ENCODE assay signal across 21 mouse cellular contexts in genomic region chr5:25252423-25252822, GRCm38 (mm10). TPM values are rescaled to one million over a fixed set of nuclear protein-coding genes. Genes with fewer than 3 reads are reported as not detected.
DNase-seq lines count a peak whose midpoint lies in the region; ATAC-seq and TF ChIP-seq lines count a peak whose summit lies in the region.
"Had no signal": no experiment of that assay in that cellular context is flagged by ENCODE, and none has a peak within 500 bp of the region (broad histone marks: within the 10 kb centered on the region; RNA-seq: fewer than 3 reads in every experiment).

No protein-coding gene starts in this region.

- peak; percentile 73 for DNase-seq in lung, postnatal 0 days (ENCODE audit: low spot score)
- DNase-seq in lung, adult 2 months = no peak
- peak; percentile 94 for DNase-seq in kidney, adult 9 months
- DNase-seq in liver, embryonic 13.5 days = no peak
- peak; percentile 46 for DNase-seq in stomach, postnatal 0 days (ENCODE audit: low spot score)
- DNase-seq in urinary bladder, postnatal 10 days (ENCODE audit: low spot score) = no peak
- no peak for DNase-seq in spleen, adult 12 weeks (ENCODE audit: low spot score)
- no peak for DNase-seq in cerebellum, postnatal 25 days
- DNase-seq: adrenal gland, postnatal 14 days; heart, adult 11 months; retina, postnatal 1 day; thymus, adult 18-20 months had no signal

- H3K9me3 ChIP-seq in lung, postnatal 0 days (ENCODE audit: low read length) = no peaks in the 10 kb centered on the region
- H3K9me3 ChIP-seq in liver, embryonic 13.5 days (replicated peaks) = no peaks in the 10 kb centered on the region
- no peaks in the 10 kb centered on the region for H3K9me3 ChIP-seq in stomach, postnatal 0 days (ENCODE audit: control insufficient read depth, low read length)
- H3K9me3 ChIP-seq: embryonic facial prominence, embryonic 13.5 days; forebrain, embryonic 10.5 days; limb, embryonic 10.5 days; megakaryocyte, embryonic 14.5 days; neural tube, embryonic 15.5 days had no signal

- peak; percentile 70 for ATAC-seq in lung, postnatal 0 days
- ATAC-seq in liver, embryonic 13.5 days (ENCODE audit: low read depth) = peak; percentile 43; the same call in 1 of the 2 replicates
- ATAC-seq in stomach, postnatal 0 days (ENCODE audit: low FRiP score, low TSS enrichment) = peak; percentile 81
- ATAC-seq: hindbrain, embryonic 16.5 days had no signal

- no peak overlapping the region for H3K4me3 ChIP-seq in lung, postnatal 0 days (ENCODE audit: low read depth, low read length)
- no peak overlapping the region for H3K4me3 ChIP-seq in lung, adult 2 months (replicated peaks; ENCODE audit: extremely low read depth, low read depth, low read length)
- no peak overlapping the region for H3K4me3 ChIP-seq in liver, embryonic 13.5 days (replicated peaks)
- H3K4me3 ChIP-seq in stomach, postnatal 0 days (ENCODE audit: low read depth, low read length) = no peak overlapping the region
- H3K4me3 ChIP-seq: embryonic facial prominence, embryonic 13.5 days; forebrain, embryonic 10.5 days; limb, embryonic 10.5 days; megakaryocyte, embryonic 14.5 days; neural tube, embryonic 15.5 days had no signal

- H3K9ac ChIP-seq in lung, postnatal 0 days (replicated peaks; ENCODE audit: low read depth) = no peak overlapping the region
- H3K9ac ChIP-seq in liver, embryonic 13.5 days = no peak overlapping the region
- H3K9ac ChIP-seq in stomach, postnatal 0 days (ENCODE audit: low read length) = no peak overlapping the region
- H3K9ac ChIP-seq: embryonic facial prominence, embryonic 13.5 days; neural tube, embryonic 15.5 days had no signal

- H3K27me3 ChIP-seq in lung, postnatal 0 days (replicated peaks; ENCODE audit: insufficient read depth, low read length) = no peaks in the 10 kb centered on the region
- H3K27me3 ChIP-seq in liver, embryonic 13.5 days = no peaks in the 10 kb centered on the region
- no peaks in the 10 kb centered on the region for H3K27me3 ChIP-seq in stomach, postnatal 0 days (ENCODE audit: control insufficient read depth, insufficient read depth, low read length)
- H3K27me3 ChIP-seq: embryonic facial prominence, embryonic 13.5 days; megakaryocyte, embryonic 14.5 days; neural tube, embryonic 15.5 days had no signal

- H3K4me1 ChIP-seq in lung, postnatal 0 days (ENCODE audit: insufficient read depth, low read depth, low read length) = peaks cover 5% of the 10 kb centered on the region; the same call in 1 of the 2 replicates
- H3K4me1 ChIP-seq in lung, adult 2 months (ENCODE audit: control insufficient read depth, insufficient read depth, low read length) = no peaks in the 10 kb centered on the region
- peaks cover 3% of the 10 kb centered on the region; the same call in 1 of the 2 replicates for H3K4me1 ChIP-seq in liver, embryonic 13.5 days (replicated peaks)
- H3K4me1 ChIP-seq in stomach, postnatal 0 days (replicated peaks; ENCODE audit: control insufficient read depth, insufficient read depth) = no peaks in the 10 kb centered on the region
- H3K4me1 ChIP-seq: embryonic facial prominence, embryonic 13.5 days; forebrain, embryonic 10.5 days; limb, embryonic 10.5 days; neural tube, embryonic 15.5 days had no signal

- no peak overlapping the region for H3K27ac ChIP-seq in lung, postnatal 0 days (ENCODE audit: low read length)
- 0 out of 2 replicates have a peak overlapping the region, but pooled peaks have one; percentile 43 for H3K27ac ChIP-seq in liver, embryonic 13.5 days
- peak overlapping the region; percentile 56 for H3K27ac ChIP-seq in stomach, postnatal 0 days (replicated peaks)
- H3K27ac ChIP-seq: embryonic facial prominence, embryonic 13.5 days; forebrain, embryonic 10.5 days; limb, embryonic 10.5 days; neural tube, embryonic 15.5 days had no signal

- peak; percentile 30; the same call in 1 of the 2 replicates for TF ChIP-seq EP300 in lung, postnatal 0 days (IDR thresholded peaks at IDR 0.05)
- no peak for TF ChIP-seq EP300 in stomach, postnatal 0 days (optimal IDR thresholded peaks at IDR 0.05)

- TF ChIP-seq CTCF in lung, postnatal 0 days (IDR thresholded peaks at IDR 0.05) = no peak
- no peak for TF ChIP-seq CTCF in lung, adult 2 months (IDR thresholded peaks at IDR 0.05; ENCODE audit: insufficient read depth, low read length)
- no peak for TF ChIP-seq CTCF in stomach, postnatal 0 days (IDR thresholded peaks at IDR 0.05; ENCODE audit: low read depth)

- WGBS in lung, postnatal 0 days = 48% methylated on average over 2 of the region's 2 CpGs
- WGBS in lung, adult 2 months = 52% methylated on average over 2 of the region's 2 CpGs
- 56% methylated on average over 2 of the region's 2 CpGs for WGBS in liver, embryonic 13.5 days (ENCODE audit: insufficient replicate concordance)
- 53% methylated on average over 2 of the region's 2 CpGs for WGBS in stomach, postnatal 0 days

- no peak overlapping the region for H3K4me2 ChIP-seq in lung, postnatal 0 days (replicated peaks; ENCODE audit: low read depth, low read length)
- H3K4me2 ChIP-seq in liver, embryonic 13.5 days = no peak overlapping the region
- H3K4me2 ChIP-seq in stomach, postnatal 0 days (replicated peaks; ENCODE audit: low read depth) = no peak overlapping the region
- H3K4me2 ChIP-seq: embryonic facial prominence, embryonic 13.5 days; neural tube, embryonic 15.5 days had no signal

- no peak for TF ChIP-seq POLR2A in lung, adult 2 months (IDR thresholded peaks at IDR 0.05; ENCODE audit: borderline replicate concordance, extremely low read depth, low read depth, low read length)

- H3K36me3 ChIP-seq in lung, postnatal 0 days (ENCODE audit: insufficient read depth, low read length) = peaks cover 20% of the 10 kb centered on the region
- H3K36me3 ChIP-seq in liver, embryonic 13.5 days = no peaks in the 10 kb centered on the region; the same call in 1 of the 2 replicates
- peaks cover 28% of the 10 kb centered on the region for H3K36me3 ChIP-seq in stomach, postnatal 0 days (ENCODE audit: control insufficient read depth, insufficient read depth, low read length)

RNA-seq across cellular contexts. Expression of gene E130116L18Rik, which starts 29.5 kb away (rescaled TPM):
- polyA plus RNA-seq in lung, postnatal 0 days (2015; fragmentation: Nextera tagmentation; extraction: Ambion mirVana) = 1.4 TPM in 1 of 2 replicates, not detected in the other
- polyA plus RNA-seq in lung, adult 2 months (2012; rRNA removed) = not detected in 2 replicates
- polyA plus RNA-seq in liver, embryonic 13.5 days (2015; fragmentation: Nextera tagmentation; extraction: Ambion mirVana) = not detected in 2 replicates
- polyA plus RNA-seq in stomach, postnatal 0 days (2015; fragmentation: Nextera tagmentation; extraction: Ambion mirVana) = 1.5 TPM in 1 of 2 replicates, not detected in the other
- polyA plus RNA-seq: C2C12; embryonic facial prominence, embryonic 13.5 days; forebrain, embryonic 10.5 days; heart, postnatal 0 days; hindbrain, embryonic 16.5 days; limb, embryonic 10.5 days; neural tube, embryonic 15.5 days; spleen, adult 2 months had no signal

RNA-seq across cellular contexts. Expression of gene Galnt11, which starts 30.7 kb away (rescaled TPM):
- polyA plus RNA-seq in lung, postnatal 0 days (2015; fragmentation: Nextera tagmentation; extraction: Ambion mirVana) = 25.1 and 26.3 TPM in 2 replicates
- 12.3 and 16.1 TPM in 2 replicates for polyA plus RNA-seq in lung, adult 2 months (2012; rRNA removed)
- 6.3 and 7.7 TPM in 2 replicates for polyA plus RNA-seq in liver, embryonic 13.5 days (2015; fragmentation: Nextera tagmentation; extraction: Ambion mirVana)
- 24.2 and 24.7 TPM in 2 replicates for polyA plus RNA-seq in stomach, postnatal 0 days (2015; fragmentation: Nextera tagmentation; extraction: Ambion mirVana)

Comparison
In these comparisons a context has a peak if more than half of its experiments do, and no peak if none do; other contexts are left out.
1. DNase-seq: peak in lung, postnatal 0 days (single experiment), kidney, adult 9 months (single experiment) and stomach, postnatal 0 days (single experiment); none in lung, adult 2 months (single experiment), liver, embryonic 13.5 days (single experiment), urinary bladder, postnatal 10 days (single experiment), spleen, adult 12 weeks (single experiment) and cerebellum, postnatal 25 days (0 of 2).
2. Peak in every context shown above with its lines, with median percentiles within 50 percentile points of each other: ATAC-seq.